In the genomic region with DNA sequence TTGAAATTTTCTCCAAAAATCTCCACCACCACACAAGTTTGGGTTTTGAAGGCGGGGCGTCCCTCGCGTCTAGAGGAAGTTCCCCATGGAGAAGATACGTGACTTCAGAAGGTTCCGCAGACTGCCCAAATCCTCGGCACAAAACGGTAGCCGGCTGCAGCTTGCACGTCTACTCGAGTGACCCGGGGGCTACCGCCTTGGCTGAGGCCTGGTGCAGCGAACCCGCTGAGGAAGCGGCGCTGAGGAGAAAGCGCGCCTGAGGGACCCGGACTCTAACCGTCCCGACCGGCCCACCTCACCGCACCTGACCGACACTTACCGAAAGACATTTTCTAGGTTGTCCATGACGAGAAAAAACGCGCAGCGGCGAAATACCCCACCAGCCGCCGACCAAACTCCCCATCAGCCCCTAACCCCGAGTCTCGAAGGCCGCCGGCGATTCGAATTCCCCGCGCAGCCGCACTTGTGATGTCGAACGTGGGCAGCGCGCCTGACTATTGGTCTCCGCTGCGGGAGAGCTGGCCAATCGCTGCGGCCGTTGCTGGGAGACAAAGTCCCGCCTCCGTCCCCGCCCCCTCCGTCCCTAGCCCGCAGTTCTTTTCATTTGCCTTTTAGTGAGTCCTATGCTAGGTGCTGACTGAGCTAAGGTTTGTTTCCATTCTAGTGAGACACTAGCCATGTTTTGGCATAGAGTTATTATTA, we compare ENCODE assay signal across 8 mouse cellular contexts. TPM values are rescaled to one million over a fixed set of nuclear protein-coding genes. Genes with fewer than 3 reads are reported as not detected.
DNase-seq lines count a peak whose midpoint lies in the region; ATAC-seq and TF ChIP-seq lines count a peak whose summit lies in the region.

A gene (minus strand): TSS at position 465 of the 702 bp plus-strand sequence.

- H3K4me3 ChIP-seq in C2C12 (ENCODE audit: insufficient read depth, poor library complexity, severe bottlenecking) = peak within 1 kb of the TSS; percentile 95
- H3K4me3 ChIP-seq in erythroblast, embryonic 14.5 days (replicated peaks) = peak within 1 kb of the TSS; percentile 100
- peak within 1 kb of the TSS; percentile 87 for H3K4me3 ChIP-seq in heart, embryonic 13.5 days
- peak within 1 kb of the TSS; percentile 91 for H3K4me3 ChIP-seq in liver, embryonic 12.5 days
- H3K4me3 ChIP-seq in stomach, embryonic 15.5 days (replicated peaks) = peak within 1 kb of the TSS; percentile 88

- TF ChIP-seq CTCF in C2C12 (IDR thresholded peaks at IDR 0.05; ENCODE audit: control insufficient read depth, insufficient read depth, insufficient read length) = no peak
- TF ChIP-seq CTCF in brain, embryonic 14.5 days (IDR thresholded peaks at IDR 0.05; ENCODE audit: borderline replicate concordance, extremely low read depth, insufficient read depth, insufficient read length) = no peak

- peak within 1 kb of the TSS; percentile 89 for H3K4me2 ChIP-seq in heart, embryonic 13.5 days
- H3K4me2 ChIP-seq in liver, embryonic 12.5 days = peak within 1 kb of the TSS; percentile 84
- peak within 1 kb of the TSS; percentile 88 for H3K4me2 ChIP-seq in stomach, embryonic 15.5 days

- H3K9ac ChIP-seq in heart, embryonic 13.5 days = peak within 1 kb of the TSS; percentile 86
- H3K9ac ChIP-seq in liver, embryonic 12.5 days = peak within 1 kb of the TSS; percentile 85
- H3K9ac ChIP-seq in stomach, embryonic 15.5 days = peak within 1 kb of the TSS; percentile 46; the same call in 1 of the 2 replicates

- 0 out of 2 replicates have a peak within 1 kb of the TSS, but pooled peaks have one; percentile 15 for H3K27ac ChIP-seq in heart, embryonic 13.5 days (replicated peaks)
- peak within 1 kb of the TSS; percentile 73 for H3K27ac ChIP-seq in liver, embryonic 12.5 days
- H3K27ac ChIP-seq in stomach, embryonic 15.5 days = no peak within 1 kb of the TSS

- H3ac ChIP-seq in C2C12 (ENCODE audit: control insufficient read depth, insufficient read length, low read depth) = peak within 1 kb of the TSS; percentile 91

- peaks cover 22% of the 10 kb centered on the region for H3K4me1 ChIP-seq in erythroblast, embryonic 14.5 days (ENCODE audit: control insufficient read depth)
- peaks cover 15% of the 10 kb centered on the region for H3K4me1 ChIP-seq in heart, embryonic 13.5 days
- peaks cover 15% of the 10 kb centered on the region for H3K4me1 ChIP-seq in liver, embryonic 12.5 days
- H3K4me1 ChIP-seq in stomach, embryonic 15.5 days = peaks cover 3% of the 10 kb centered on the region; the same call in 1 of the 2 replicates

- peak; percentile 98 for DNase-seq in brain, embryonic 14.5 days (ENCODE audit: low read depth)
- DNase-seq in kidney, postnatal 10 days = peak; percentile 98
- peak; percentile 87 to 90 for DNase-seq in natural killer cell, adult 2 months (ENCODE audit: low spot score in 2 of 2)

- peaks cover 25% of the 10 kb centered on the region for H3K36me3 ChIP-seq in C2C12 (ENCODE audit: control insufficient read depth, insufficient read depth)
- H3K36me3 ChIP-seq in erythroblast, embryonic 14.5 days (ENCODE audit: control insufficient read depth) = peaks cover 34% of the 10 kb centered on the region
- H3K36me3 ChIP-seq in heart, embryonic 13.5 days = peaks cover 13% of the 10 kb centered on the region
- peaks cover 17% of the 10 kb centered on the region for H3K36me3 ChIP-seq in liver, embryonic 12.5 days
- no peaks in the 10 kb centered on the region for H3K36me3 ChIP-seq in stomach, embryonic 15.5 days

- H3K79me2 ChIP-seq in C2C12 (ENCODE audit: control insufficient read depth, insufficient read depth) = peaks cover 31% of the 10 kb centered on the region

- WGBS in heart, embryonic 13.5 days = under 1% methylated on average over 56 of the region's 56 CpGs
- WGBS in liver, embryonic 12.5 days (ENCODE audit: insufficient replicate concordance) = under 1% methylated on average over 56 of the region's 56 CpGs
- WGBS in stomach, embryonic 15.5 days = under 1% methylated on average over 56 of the region's 56 CpGs

- TF ChIP-seq POLR2A in brain, embryonic 14.5 days (IDR thresholded peaks at IDR 0.05; ENCODE audit: borderline replicate concordance, extremely low read depth, insufficient read depth, insufficient read length, poor library complexity, severe bottlenecking) = no peak

- peak; percentile 87 for ATAC-seq in heart, embryonic 13.5 days (ENCODE audit: extremely low read depth, insufficient number of reproducible peaks, low FRiP score, low TSS enrichment)
- ATAC-seq in liver, embryonic 12.5 days = peak; percentile 98
- peak; percentile 98 for ATAC-seq in stomach, embryonic 15.5 days (ENCODE audit: insufficient read depth, low FRiP score, low read depth)

- no peaks in the 10 kb centered on the region for H3K27me3 ChIP-seq in C2C12 (ENCODE audit: control insufficient read depth, insufficient read depth, insufficient read length)
- H3K27me3 ChIP-seq in erythroblast, embryonic 14.5 days (ENCODE audit: control insufficient read depth) = peaks cover 19% of the 10 kb centered on the region
- peaks cover 23% of the 10 kb centered on the region for H3K27me3 ChIP-seq in heart, embryonic 13.5 days (replicated peaks)
- peaks cover 8% of the 10 kb centered on the region for H3K27me3 ChIP-seq in liver, embryonic 12.5 days (replicated peaks)
- no peaks in the 10 kb centered on the region for H3K27me3 ChIP-seq in stomach, embryonic 15.5 days (replicated peaks)

- H3K9me3 ChIP-seq in erythroblast, embryonic 14.5 days (ENCODE audit: control insufficient read depth, low read length) = no peaks in the 10 kb centered on the region
- no peaks in the 10 kb centered on the region for H3K9me3 ChIP-seq in heart, embryonic 13.5 days
- no peaks in the 10 kb centered on the region for H3K9me3 ChIP-seq in liver, embryonic 12.5 days (replicated peaks)
- no peaks in the 10 kb centered on the region for H3K9me3 ChIP-seq in stomach, embryonic 15.5 days

- H3K79me3 ChIP-seq in C2C12 (ENCODE audit: low read depth) = peaks cover 19% of the 10 kb centered on the region

TF ChIP-seq in C2C12, 6 proteins besides CTCF, POLR2A, EP300 and RAD21:
- TF ChIP-seq CEBPB (IDR thresholded peaks at IDR 0.05; ENCODE audit: low read depth) (no peak), USF1 (IDR thresholded peaks at IDR 0.05; ENCODE audit: low read depth) (no peak), MYOD1 (IDR thresholded peaks at IDR 0.05; ENCODE audit: control insufficient read depth, insufficient read length, low read depth) (no peak), MYOG (IDR thresholded peaks at IDR 0.05; ENCODE audit: control insufficient read depth, extremely low read depth, insufficient read length) (no peak)

RNA-seq across cellular contexts. Expression of the gene that starts here (rescaled TPM):
- polyA plus RNA-seq in C2C12 (2012; fragmentation: generic; extraction: Trizol) = 10.0 TPM
- 10.6 and 16.2 TPM in 2 replicates for polyA plus RNA-seq in brain, embryonic 14.5 days (2012; rRNA removed)
- 1.3 and 1.6 TPM in 2 replicates for polyA plus RNA-seq in erythroblast, embryonic 14.5 days (2012)
- polyA plus RNA-seq in heart, embryonic 13.5 days (2015; fragmentation: Nextera tagmentation; extraction: Ambion mirVana) = 40.6 and 43.4 TPM in 2 replicates
- polyA plus RNA-seq in liver, embryonic 12.5 days (2016; fragmentation: Nextera tagmentation; extraction: Ambion mirVana) = 53.1 and 55.3 TPM in 2 replicates
- 36.9 and 45.5 TPM in 2 replicates for polyA plus RNA-seq in stomach, embryonic 15.5 days (2015; fragmentation: Nextera tagmentation; extraction: Ambion mirVana)
